14 mouse cellular contexts compared by ENCODE assay signal in genomic region chr13:54608002-54608401, GRCm38 (mm10). TPM values are rescaled to one million over a fixed set of nuclear protein-coding genes. Genes with fewer than 3 reads are reported as not detected.
DNase-seq lines count a peak whose midpoint lies in the region; ATAC-seq and TF ChIP-seq lines count a peak whose summit lies in the region.
"Had no signal": no experiment of that assay in that cellular context is flagged by ENCODE, and none has a peak within 500 bp of the region (broad histone marks: within the 10 kb centered on the region; RNA-seq: fewer than 3 reads in every experiment).

No protein-coding gene starts in this region.

- no peaks in the 10 kb centered on the region for H3K9me3 ChIP-seq in erythroblast, embryonic 14.5 days (ENCODE audit: control insufficient read depth, low read length)
- no peaks in the 10 kb centered on the region for H3K9me3 ChIP-seq in midbrain, embryonic 13.5 days
- no peaks in the 10 kb centered on the region for H3K9me3 ChIP-seq in midbrain, embryonic 11.5 days (ENCODE audit: control insufficient read depth, low read length)
- no peaks in the 10 kb centered on the region for H3K9me3 ChIP-seq in liver, embryonic 14.5 days (ENCODE audit: control insufficient read depth, low read length)
- H3K9me3 ChIP-seq in neural tube, embryonic 15.5 days (replicated peaks), result no peaks in the 10 kb centered on the region
- H3K9me3 ChIP-seq: embryonic facial prominence, embryonic 12.5 days; forebrain, embryonic 13.5 days had no signal

- WGBS in midbrain, embryonic 13.5 days, result 80% methylated on average over 3 of the region's 3 CpGs
- 68% methylated on average over 3 of the region's 3 CpGs for WGBS in midbrain, embryonic 11.5 days
- 20% methylated on average over 3 of the region's 3 CpGs for WGBS in liver, embryonic 14.5 days (ENCODE audit: insufficient replicate concordance)
- 68% methylated on average over 3 of the region's 3 CpGs for WGBS in neural tube, embryonic 15.5 days

- no peak overlapping the region for H3K27ac ChIP-seq in midbrain, embryonic 13.5 days
- H3K27ac ChIP-seq in midbrain, embryonic 11.5 days (ENCODE audit: low read depth, low read length), result no peak overlapping the region
- peak overlapping the region; percentile 26; the same call in 1 of the 2 replicates for H3K27ac ChIP-seq in liver, embryonic 14.5 days
- no peak overlapping the region for H3K27ac ChIP-seq in neural tube, embryonic 15.5 days (replicated peaks)
- H3K27ac ChIP-seq: embryonic facial prominence, embryonic 12.5 days; forebrain, embryonic 13.5 days had no signal

- peaks cover 54% of the 10 kb centered on the region for H3K36me3 ChIP-seq in erythroblast, embryonic 14.5 days (ENCODE audit: control insufficient read depth)
- H3K36me3 ChIP-seq in midbrain, embryonic 13.5 days, result peaks cover 12% of the 10 kb centered on the region; the same call in 1 of the 2 replicates
- no peaks in the 10 kb centered on the region for H3K36me3 ChIP-seq in midbrain, embryonic 11.5 days (ENCODE audit: control insufficient read depth, insufficient read depth, low read length)
- H3K36me3 ChIP-seq in liver, embryonic 14.5 days (replicated peaks; ENCODE audit: control insufficient read depth, insufficient read depth, low read depth), result no peaks in the 10 kb centered on the region; the same call in 1 of the 2 replicates
- peaks cover 27% of the 10 kb centered on the region for H3K36me3 ChIP-seq in neural tube, embryonic 15.5 days
- H3K36me3 ChIP-seq: embryonic facial prominence, embryonic 12.5 days had no signal

- no peak for DNase-seq in midbrain, embryonic 11.5 days (ENCODE audit: low spot score, missing footprints)
- DNase-seq in liver, embryonic 14.5 days (ENCODE audit: low read depth in 3 of 3, low spot score in 3 of 3), result peak; percentile 54 to 60 (median 59)
- no peak for DNase-seq in MN1 (ENCODE audit: low spot score)
- DNase-seq in adrenal gland, postnatal 36 days, result no peak
- DNase-seq: kidney, adult 8-10 months; kidney, postnatal 4 days; thymus, postnatal 4 days had no signal

- peak; percentile 63 for TF ChIP-seq CTCF in liver, embryonic 14.5 days (IDR thresholded peaks at IDR 0.05; ENCODE audit: low read depth)

- peak; percentile 55; the same call in 1 of the 2 replicates for TF ChIP-seq EP300 in liver, embryonic 14.5 days (IDR thresholded peaks at IDR 0.05; ENCODE audit: low read depth)

- ATAC-seq in erythroblast, adult 5-6 weeks (replicated peaks; ENCODE audit: low FRiP score, poor library complexity, severe bottlenecking), result no peak
- no peak for ATAC-seq in midbrain, embryonic 13.5 days
- no peak for ATAC-seq in midbrain, embryonic 11.5 days (ENCODE audit: low FRiP score)
- peak; percentile 73 for ATAC-seq in liver, embryonic 14.5 days (ENCODE audit: insufficient read depth)
- ATAC-seq in neural tube, embryonic 15.5 days (ENCODE audit: low FRiP score), result no peak
- ATAC-seq: forebrain, embryonic 13.5 days had no signal

- peaks cover 54% of the 10 kb centered on the region for H3K4me1 ChIP-seq in erythroblast, embryonic 14.5 days (ENCODE audit: control insufficient read depth)
- H3K4me1 ChIP-seq in midbrain, embryonic 13.5 days (replicated peaks), result peaks cover 40% of the 10 kb centered on the region
- peaks cover 14% of the 10 kb centered on the region; the same call in 1 of the 2 replicates for H3K4me1 ChIP-seq in midbrain, embryonic 11.5 days (ENCODE audit: control insufficient read depth, insufficient read depth, low read length)
- H3K4me1 ChIP-seq in liver, embryonic 14.5 days (replicated peaks; ENCODE audit: control insufficient read depth in 2 of 2, insufficient read depth in 2 of 2, low read length in 1 of 2), result peaks cover 35 to 39% of the 10 kb centered on the region in 2 experiments
- peaks cover 43% of the 10 kb centered on the region for H3K4me1 ChIP-seq in neural tube, embryonic 15.5 days

- H3K4me3 ChIP-seq in erythroblast, embryonic 14.5 days (replicated peaks), result peak overlapping the region; percentile 92
- no peak overlapping the region for H3K4me3 ChIP-seq in midbrain, embryonic 13.5 days (replicated peaks)
- H3K4me3 ChIP-seq in midbrain, embryonic 11.5 days (ENCODE audit: low read depth, low read length), result no peak overlapping the region
- no peak overlapping the region for H3K4me3 ChIP-seq in liver, embryonic 14.5 days (ENCODE audit: insufficient read depth in 1 of 2, low read depth in 2 of 2, low read length in 2 of 2)
- no peak overlapping the region for H3K4me3 ChIP-seq in neural tube, embryonic 15.5 days (replicated peaks)
- H3K4me3 ChIP-seq: embryonic facial prominence, embryonic 12.5 days; forebrain, embryonic 13.5 days; myocyte had no signal

- H3K27me3 ChIP-seq in erythroblast, embryonic 14.5 days (ENCODE audit: control insufficient read depth), result no peaks in the 10 kb centered on the region
- H3K27me3 ChIP-seq in midbrain, embryonic 13.5 days, result peaks cover 28% of the 10 kb centered on the region
- H3K27me3 ChIP-seq in midbrain, embryonic 11.5 days (ENCODE audit: control insufficient read depth, insufficient read depth, low read length), result peaks cover 8% of the 10 kb centered on the region
- no peaks in the 10 kb centered on the region for H3K27me3 ChIP-seq in liver, embryonic 14.5 days (ENCODE audit: control insufficient read depth, insufficient read depth, low read length)
- H3K27me3 ChIP-seq in neural tube, embryonic 15.5 days (replicated peaks), result no peaks in the 10 kb centered on the region

- H3K4me2 ChIP-seq in midbrain, embryonic 13.5 days (replicated peaks), result peak overlapping the region; percentile 86; the same call in 1 of the 2 replicates
- no peak overlapping the region for H3K4me2 ChIP-seq in midbrain, embryonic 11.5 days
- peak overlapping the region; percentile 94 for H3K4me2 ChIP-seq in liver, embryonic 14.5 days (ENCODE audit: low read depth)
- peak overlapping the region; percentile 85 for H3K4me2 ChIP-seq in neural tube, embryonic 15.5 days
- H3K4me2 ChIP-seq: embryonic facial prominence, embryonic 12.5 days had no signal

- peak overlapping the region; percentile 56 for H3K9ac ChIP-seq in midbrain, embryonic 13.5 days (replicated peaks)
- H3K9ac ChIP-seq in midbrain, embryonic 11.5 days (ENCODE audit: low read length), result no peak overlapping the region
- no peak overlapping the region for H3K9ac ChIP-seq in liver, embryonic 14.5 days (replicated peaks)
- H3K9ac ChIP-seq in neural tube, embryonic 15.5 days (replicated peaks), result no peak overlapping the region
- H3K9ac ChIP-seq: embryonic facial prominence, embryonic 12.5 days had no signal

RNA-seq across cellular contexts. Expression of gene Cltb, which starts 3.1 kb away (rescaled TPM):
- polyA plus RNA-seq in erythroblast, embryonic 14.5 days (2012), result 46.7 and 79.0 TPM in 2 replicates
- 0.96 TPM in 1 of 2 replicates, not detected in the other for total RNA-seq in erythroblast, adult 5-6 weeks (2015; ENCODE audit: low replicate concordance)
- 3.7 and 10.0 TPM in 2 replicates for total RNA-seq in erythroblast, adult 5-6 weeks (2017; ENCODE audit: low replicate concordance)
- polyA plus RNA-seq in midbrain, embryonic 13.5 days (2015; fragmentation: Nextera tagmentation; extraction: Ambion mirVana), result 84.2 and 91.1 TPM in 2 replicates
- 22.3 and 28.1 TPM in 2 replicates for polyA plus RNA-seq in midbrain, embryonic 11.5 days (2014; fragmentation: Nextera tagmentation; extraction: Ambion mirVana)
- 11.1 and 15.2 TPM in 2 replicates for polyA plus RNA-seq in liver, embryonic 14.5 days (2012; rRNA removed)
- 30.6 and 33.3 TPM in 2 replicates for polyA plus RNA-seq in liver, embryonic 14.5 days (2014; fragmentation: Nextera tagmentation; extraction: Ambion mirVana)
- polyA plus RNA-seq in neural tube, embryonic 15.5 days (2015; fragmentation: Nextera tagmentation; extraction: Ambion mirVana), result 230 and 259 TPM in 2 replicates
- 100 to 1,000 TPM in 1 of 2 experiments, 10 to 100 TPM in 1; 79.2 to 155 TPM for total RNA-seq in adrenal gland, postnatal 36 days (2021)

RNA-seq across cellular contexts. Expression of gene Faf2, which starts 13.6 kb away (rescaled TPM):
- polyA plus RNA-seq in erythroblast, embryonic 14.5 days (2012), result 1.3 and 1.5 TPM in 2 replicates
- 14.6 and 35.7 TPM in 2 replicates for total RNA-seq in erythroblast, adult 5-6 weeks (2015; ENCODE audit: low replicate concordance)
- total RNA-seq in erythroblast, adult 5-6 weeks (2017; ENCODE audit: low replicate concordance), result 15.3 and 18.4 TPM in 2 replicates
- 74.9 and 79.7 TPM in 2 replicates for polyA plus RNA-seq in midbrain, embryonic 13.5 days (2015; fragmentation: Nextera tagmentation; extraction: Ambion mirVana)
- polyA plus RNA-seq in midbrain, embryonic 11.5 days (2014; fragmentation: Nextera tagmentation; extraction: Ambion mirVana), result 86.9 and 90.9 TPM in 2 replicates
- polyA plus RNA-seq in liver, embryonic 14.5 days (2012; rRNA removed), result 9.5 and 11.0 TPM in 2 replicates
- polyA plus RNA-seq in liver, embryonic 14.5 days (2014; fragmentation: Nextera tagmentation; extraction: Ambion mirVana), result 31.2 and 36.9 TPM in 2 replicates
- 58.1 and 64.7 TPM in 2 replicates for polyA plus RNA-seq in neural tube, embryonic 15.5 days (2015; fragmentation: Nextera tagmentation; extraction: Ambion mirVana)
- 10 to 100 TPM; 74.4 to 84.7 TPM for total RNA-seq in adrenal gland, postnatal 36 days (2021)

RNA-seq across cellular contexts. Expression of gene Higd2a, which starts 18.0 kb away (rescaled TPM):
- 3.8 and 14.7 TPM in 2 replicates for polyA plus RNA-seq in erythroblast, embryonic 14.5 days (2012)
- total RNA-seq in erythroblast, adult 5-6 weeks (2015; ENCODE audit: low replicate concordance), result 32.1 and 54.3 TPM in 2 replicates
- 8.4 and 17.1 TPM in 2 replicates for total RNA-seq in erythroblast, adult 5-6 weeks (2017; ENCODE audit: low replicate concordance)
- 212 and 224 TPM in 2 replicates for polyA plus RNA-seq in midbrain, embryonic 13.5 days (2015; fragmentation: Nextera tagmentation; extraction: Ambion mirVana)
- 164 and 168 TPM in 2 replicates for polyA plus RNA-seq in midbrain, embryonic 11.5 days (2014; fragmentation: Nextera tagmentation; extraction: Ambion mirVana)
- 55.7 and 57.7 TPM in 2 replicates for polyA plus RNA-seq in liver, embryonic 14.5 days (2012; rRNA removed)
- 112 and 113 TPM in 2 replicates for polyA plus RNA-seq in liver, embryonic 14.5 days (2014; fragmentation: Nextera tagmentation; extraction: Ambion mirVana)
- polyA plus RNA-seq in neural tube, embryonic 15.5 days (2015; fragmentation: Nextera tagmentation; extraction: Ambion mirVana), result 267 and 285 TPM in 2 replicates
- 100 to 1,000 TPM; 232 to 258 TPM for total RNA-seq in adrenal gland, postnatal 36 days (2021)

RNA-seq across cellular contexts. Expression of gene Nop16, which starts 18.1 kb away (rescaled TPM):
- polyA plus RNA-seq in erythroblast, embryonic 14.5 days (2012), result 0.77 and 1.7 TPM in 2 replicates
- 13.6 and 13.8 TPM in 2 replicates for total RNA-seq in erythroblast, adult 5-6 weeks (2015; ENCODE audit: low replicate concordance)
- total RNA-seq in erythroblast, adult 5-6 weeks (2017; ENCODE audit: low replicate concordance), result 6.3 and 12.1 TPM in 2 replicates
- polyA plus RNA-seq in midbrain, embryonic 13.5 days (2015; fragmentation: Nextera tagmentation; extraction: Ambion mirVana), result 51.2 and 53.2 TPM in 2 replicates
- 65.1 and 67.0 TPM in 2 replicates for polyA plus RNA-seq in midbrain, embryonic 11.5 days (2014; fragmentation: Nextera tagmentation; extraction: Ambion mirVana)
- polyA plus RNA-seq in liver, embryonic 14.5 days (2012; rRNA removed), result 16.6 and 26.3 TPM in 2 replicates
- 20.6 and 25.9 TPM in 2 replicates for polyA plus RNA-seq in liver, embryonic 14.5 days (2014; fragmentation: Nextera tagmentation; extraction: Ambion mirVana)
- 64.7 and 69.8 TPM in 2 replicates for polyA plus RNA-seq in neural tube, embryonic 15.5 days (2015; fragmentation: Nextera tagmentation; extraction: Ambion mirVana)
- total RNA-seq in adrenal gland, postnatal 36 days (2021), result 10 to 100 TPM; 50.7 to 79.1 TPM

RNA-seq across cellular contexts. Expression of gene Arl10, which starts 33.2 kb away (rescaled TPM):
- polyA plus RNA-seq in erythroblast, embryonic 14.5 days (2012), result 0.08 TPM in 1 of 2 replicates, not detected in the other
- 1.3 and 2.9 TPM in 2 replicates for total RNA-seq in erythroblast, adult 5-6 weeks (2015; ENCODE audit: low replicate concordance)
- total RNA-seq in erythroblast, adult 5-6 weeks (2017; ENCODE audit: low replicate concordance), result 0.51 TPM in 1 of 2 replicates, not detected in the other
- 76.0 and 84.9 TPM in 2 replicates for polyA plus RNA-seq in midbrain, embryonic 13.5 days (2015; fragmentation: Nextera tagmentation; extraction: Ambion mirVana)
- 28.5 and 29.7 TPM in 2 replicates for polyA plus RNA-seq in midbrain, embryonic 11.5 days (2014; fragmentation: Nextera tagmentation; extraction: Ambion mirVana)
- 5.6 and 6.8 TPM in 2 replicates for polyA plus RNA-seq in liver, embryonic 14.5 days (2012; rRNA removed)
- 4.2 and 4.9 TPM in 2 replicates for polyA plus RNA-seq in liver, embryonic 14.5 days (2014; fragmentation: Nextera tagmentation; extraction: Ambion mirVana)
- 81.9 and 93.8 TPM in 2 replicates for polyA plus RNA-seq in neural tube, embryonic 15.5 days (2015; fragmentation: Nextera tagmentation; extraction: Ambion mirVana)
- 10 to 100 TPM; 55.4 to 58.9 TPM for total RNA-seq in adrenal gland, postnatal 36 days (2021)

Comparison
In these comparisons a context has a peak if more than half of its experiments do, and no peak if none do; other contexts are left out.
1. DNase-seq: peak in liver, embryonic 14.5 days (3 of 3); none in midbrain, embryonic 11.5 days (single experiment), MN1 (single experiment) and adrenal gland, postnatal 36 days (0 of 2).